Mouse (Mus musculus): ENCODE data around the gene Rbm8a2. TPM values are rescaled to one million over a fixed set of nuclear protein-coding genes. Genes with fewer than 3 reads are reported as not detected.

Gene Rbm8a2
- not detected for polyA plus RNA-seq (2014; fragmentation: Illumina TruSeq; extraction: RNeasy Lipid Tissue Mini Kit (QIAGEN cat#74804); ENCODE audit: low read depth, low replicate concordance)

GRCm38 (mm10) chr1:175979014-175979413 is at the start of gene Rbm8a2:
Rbm8a2 (minus strand) TSS chr1:175979114.

Other genes with a start within 250 kb of the Rbm8a2 start
- gene Exo1, start 98.5 kb downstream of the Rbm8a2 start, polyA plus RNA-seq (2014; fragmentation: Illumina TruSeq; extraction: RNeasy Lipid Tissue Mini Kit (QIAGEN cat#74804); ENCODE audit: low read depth, low replicate concordance), result 4.6 TPM
- not detected for gene Gm38100, start 58.8 kb downstream of the Rbm8a2 start, polyA plus RNA-seq (2014; fragmentation: Illumina TruSeq; extraction: RNeasy Lipid Tissue Mini Kit (QIAGEN cat#74804); ENCODE audit: low read depth, low replicate concordance)